Mouse (Mus musculus) lung, embryonic 16.5 days (tissue): ENCODE data around the gene Trex1. TPM values are rescaled to one million over a fixed set of nuclear protein-coding genes. Genes with fewer than 3 reads are reported as not detected.
A peak's percentile ranks its signal among the peaks of the same experiment; 100 is the strongest.

Experiments used
- ATAC-seq: fragments of 200-750 bp; cut with Nextera tagmentation; 2 replicates; pipeline ENCODE4 v1.8.0; 2017; ENCODE audit warnings: low read depth, mild to moderate bottlenecking, moderate library complexity
- H3K27ac ChIP-seq: fragments of 300-500 bp; sonication (generic); 2 replicates; pipeline ENCODE4 v1.5.1; 2014; ENCODE audit warnings: mild to moderate bottlenecking, control low read depth, low read length
- H3K27me3 ChIP-seq: fragments of 300-500 bp; sonication (generic); 2 replicates; pipeline ENCODE4 v1.6.1; 2014; ENCODE audit warnings: low read depth, low read length, mixed read lengths; ENCODE audit not compliant: control insufficient read depth, insufficient read depth
- H3K36me3 ChIP-seq: fragments of 300-500 bp; sonication (generic); 2 replicates; pipeline ENCODE4 v1.6.1; 2014; ENCODE audit warnings: low read length; ENCODE audit not compliant: control insufficient read depth, insufficient read depth
- H3K4me1 ChIP-seq: fragments of 300-500 bp; sonication (generic); replicated peaks from 2 replicates; pipeline ENCODE4 v1.6.1; 2014; ENCODE audit warnings: low read length, mixed read lengths; ENCODE audit not compliant: control insufficient read depth, insufficient read depth
- H3K4me2 ChIP-seq: fragments of 300-500 bp; sonication (generic); 2 replicates; pipeline ENCODE4 v1.6.1; 2014; ENCODE audit warnings: low read depth, low read length, control low read depth
- H3K4me3 ChIP-seq: fragments of 300-500 bp; sonication (generic); 2 replicates; pipeline ENCODE4 v1.5.1; 2014; ENCODE audit warnings: mild to moderate bottlenecking, low read length, control low read depth
- H3K9ac ChIP-seq: fragments of 300-500 bp; sonication (generic); 2 replicates; pipeline ENCODE4 v1.6.1; 2014; ENCODE audit warnings: low read length, control low read depth
- H3K9me3 ChIP-seq: fragments of 300-500 bp; sonication (generic); 2 replicates; pipeline ENCODE4 v1.6.1; 2016; ENCODE audit warnings: low read length; ENCODE audit not compliant: control insufficient read depth
- WGBS: fragments of 180-500 bp; shearing (Covaris S2); extraction: QIAGEN DNeasy Blood & Tissue Kit; methylation state at CpG from one replicate; pipeline ENCODE4 v1.1.7; 2014; 5-methylcytosine and 5-hydroxymethylcytosine counted together
- polyA plus RNA-seq: library from polyadenylated mRNA; unstranded; fragments of >200 nt; fragmentation: Nextera tagmentation; extraction: Ambion mirVana; gene quantifications from 2 replicates; pipeline ENCODE4 v1.2.1, GENCODE M21; 2015

Gene Trex1
- polyA plus RNA-seq: 12.1 and 13.2 TPM in 2 replicates

- Histone ChIP-seq H3K4me1 (peaks cover 13% of the 10 kb centered on the region), H3K27me3 (no peaks in the 10 kb centered on the region), H3K4me2 (peak within 1 kb of the TSS; percentile 62), H3K27ac (peak within 1 kb of the TSS; percentile 91), H3K4me3 (peak within 1 kb of the TSS; percentile 45), H3K9me3 (no peaks in the 10 kb centered on the region), H3K36me3 (peaks cover 33% of the 10 kb centered on the region), H3K9ac (peak within 1 kb of the TSS; percentile 71)
- peak; percentile 93 for ATAC-seq
- 16% methylated on average over 15 of the region's 15 CpGs for WGBS
These were observed at the start of gene Trex1 for GRCm38 (mm10) chr9:109059136-109059903. Gene Trex1 (minus strand): TSS chr9:109059734.

GRCm38 (mm10) chr9:109107341-109107740 lies 47.8 kb upstream of the Trex1 start:
- Histone ChIP-seq H3K9me3 (no peaks in the 10 kb centered on the region), H3K9ac (no peak overlapping the region), H3K27me3 (no peaks in the 10 kb centered on the region), H3K4me3 (no peak overlapping the region), H3K4me2 (no peak overlapping the region), H3K4me1 (peaks cover 3% of the 10 kb centered on the region; the same call in 1 of the 2 replicates), H3K27ac (no peak overlapping the region), H3K36me3 (peaks cover 65% of the 10 kb centered on the region)
- no peak for ATAC-seq
- WGBS: 41% methylated on average over 5 of the region's 6 CpGs

DNA sequence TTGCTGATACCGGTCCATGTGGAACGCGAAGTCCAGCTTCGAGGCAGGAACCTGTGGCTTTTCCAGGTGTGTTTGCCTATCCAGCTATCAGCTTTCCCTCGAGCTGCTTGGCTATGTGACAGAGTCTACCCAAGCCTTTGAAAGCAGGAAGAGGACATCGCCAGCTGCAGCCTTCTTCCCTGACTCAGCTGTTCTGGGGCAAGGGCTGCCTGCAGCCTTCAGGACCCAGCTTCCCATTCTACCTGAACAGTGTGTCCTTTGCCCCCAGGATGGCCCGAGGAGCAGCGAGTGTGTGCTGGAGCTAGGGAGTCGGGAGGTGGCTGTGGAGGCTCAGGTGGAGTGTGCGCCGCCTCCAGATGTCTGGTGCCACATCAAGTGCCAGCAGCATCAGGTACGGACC lies 46.1 kb upstream of the Trex1 start:
- Histone ChIP-seq H3K4me1 (peaks cover 3% of the 10 kb centered on the region; the same call in 1 of the 2 replicates), H3K4me3 (no peak overlapping the region), H3K4me2 (no peak overlapping the region), H3K27ac (no peak overlapping the region), H3K36me3 (peaks cover 57% of the 10 kb centered on the region), H3K9ac (no peak overlapping the region), H3K9me3 (no peaks in the 10 kb centered on the region), H3K27me3 (no peaks in the 10 kb centered on the region)
- ATAC-seq: no peak
- 84% methylated on average over 12 of the region's 12 CpGs for WGBS

DNA sequence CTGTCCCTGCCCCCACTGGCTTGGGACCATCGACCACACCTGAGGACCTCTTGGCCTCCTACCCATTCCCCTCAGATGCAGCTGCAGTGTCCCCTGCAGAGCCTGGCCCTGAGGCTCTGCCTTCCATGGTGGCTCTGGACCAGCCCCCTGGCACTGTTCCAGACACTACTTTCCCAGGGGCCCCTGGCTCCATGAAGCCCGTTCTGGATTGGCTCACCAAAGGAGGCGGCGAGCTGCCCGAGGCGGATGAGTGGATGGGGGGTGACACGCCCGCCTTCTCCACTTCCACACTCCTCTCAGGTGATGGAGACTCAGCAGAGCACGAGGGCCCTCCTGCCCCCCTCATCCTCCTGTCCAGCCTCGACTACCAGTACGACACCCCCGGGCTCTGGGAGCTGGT lies 45.5 kb upstream of the Trex1 start:
- H3K9me3 ChIP-seq: no peaks in the 10 kb centered on the region
- WGBS: 55% methylated on average over 12 of the region's 12 CpGs
- no peak overlapping the region for H3K4me2 ChIP-seq
- no peak overlapping the region for H3K9ac ChIP-seq
- H3K27me3 ChIP-seq: no peaks in the 10 kb centered on the region
- H3K36me3 ChIP-seq: peaks cover 52% of the 10 kb centered on the region
- peak; percentile 56 for ATAC-seq
- no peak overlapping the region for H3K27ac ChIP-seq
- peaks cover 3% of the 10 kb centered on the region; the same call in 1 of the 2 replicates for H3K4me1 ChIP-seq
- H3K4me3 ChIP-seq: no peak overlapping the region

GRCm38 (mm10) chr9:109104083-109104482 lies 44.5 kb upstream of the Trex1 start:
- Histone ChIP-seq H3K36me3 (peaks cover 45% of the 10 kb centered on the region), H3K9me3 (no peaks in the 10 kb centered on the region), H3K4me1 (peaks cover 10% of the 10 kb centered on the region), H3K4me3 (no peak overlapping the region), H3K4me2 (no peak overlapping the region), H3K27me3 (no peaks in the 10 kb centered on the region), H3K27ac (no peak overlapping the region), H3K9ac (no peak overlapping the region)
- 88% methylated on average over 9 of the region's 9 CpGs for WGBS
- no peak for ATAC-seq

DNA sequence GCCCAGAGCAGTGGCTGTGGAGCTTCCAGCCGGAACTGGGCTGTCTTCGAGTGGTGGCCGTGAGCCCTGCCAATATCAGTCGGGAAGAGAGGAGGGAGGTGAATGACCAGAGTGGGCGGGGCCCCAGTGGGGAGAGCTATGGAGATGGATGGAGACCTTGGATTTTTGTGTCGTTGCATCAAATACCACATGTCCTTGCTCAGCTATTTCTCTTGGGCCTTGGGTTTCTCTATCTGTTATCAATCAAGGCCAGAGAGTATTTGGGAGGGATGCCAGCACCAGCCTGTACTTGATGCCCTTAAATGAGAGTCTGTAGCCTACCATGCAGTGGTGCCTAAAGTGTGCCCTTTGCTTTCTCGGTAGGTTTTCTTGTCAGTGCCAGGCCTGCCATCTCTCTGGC lies 43.7 kb upstream of the Trex1 start:
- H3K36me3 ChIP-seq: peaks cover 40% of the 10 kb centered on the region
- no peak overlapping the region for H3K27ac ChIP-seq
- H3K9me3 ChIP-seq: no peaks in the 10 kb centered on the region
- H3K4me1 ChIP-seq: peaks cover 19% of the 10 kb centered on the region
- no peak for ATAC-seq
- no peaks in the 10 kb centered on the region for H3K27me3 ChIP-seq
- no peak overlapping the region for H3K4me3 ChIP-seq
- 57% methylated on average over 7 of the region's 7 CpGs for WGBS
- H3K9ac ChIP-seq: no peak overlapping the region
- no peak overlapping the region for H3K4me2 ChIP-seq

GRCm38 (mm10) chr9:109102541-109102940 lies 43.0 kb upstream of the Trex1 start:
- Histone ChIP-seq H3K27ac (no peak overlapping the region), H3K4me1 (peaks cover 26% of the 10 kb centered on the region), H3K4me3 (no peak overlapping the region), H3K9ac (no peak overlapping the region), H3K27me3 (no peaks in the 10 kb centered on the region), H3K36me3 (peaks cover 37% of the 10 kb centered on the region), H3K9me3 (no peaks in the 10 kb centered on the region), H3K4me2 (no peak overlapping the region)
- no peak for ATAC-seq
- 89% methylated on average over 3 of the region's 3 CpGs for WGBS

DNA sequence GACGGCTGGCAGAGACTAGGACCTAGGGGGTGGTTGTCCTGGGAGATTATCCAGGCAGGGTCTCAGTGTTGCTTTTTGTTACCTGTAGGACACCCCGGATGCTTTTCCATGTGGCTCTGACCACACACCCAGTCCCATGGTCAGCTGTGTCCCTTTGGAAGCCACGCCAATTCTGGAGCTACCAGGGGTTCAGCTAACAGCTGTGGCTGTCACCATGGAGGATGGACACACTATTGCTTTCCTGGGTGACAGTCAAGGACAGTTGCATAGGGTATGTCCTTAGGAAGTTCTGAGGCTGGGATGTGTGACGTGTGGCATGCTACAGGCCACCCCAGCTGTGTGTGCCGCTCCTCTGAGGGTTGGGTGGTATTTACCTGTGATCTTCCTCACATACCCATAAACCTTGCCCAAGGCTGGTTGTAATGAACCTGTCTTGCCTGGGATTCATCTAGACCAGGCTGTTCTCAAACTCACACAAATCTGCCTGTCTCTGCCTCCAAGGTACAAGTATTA lies 42.5 kb upstream of the Trex1 start:
- WGBS: 90% methylated on average over 5 of the region's 5 CpGs
- no peaks in the 10 kb centered on the region for H3K9me3 ChIP-seq
- ATAC-seq: no peak
- H3K27me3 ChIP-seq: no peaks in the 10 kb centered on the region
- no peak overlapping the region for H3K27ac ChIP-seq
- peaks cover 35% of the 10 kb centered on the region for H3K36me3 ChIP-seq
- no peak overlapping the region for H3K9ac ChIP-seq
- no peak overlapping the region for H3K4me3 ChIP-seq
- peaks cover 31% of the 10 kb centered on the region for H3K4me1 ChIP-seq
- H3K4me2 ChIP-seq: no peak overlapping the region

DNA sequence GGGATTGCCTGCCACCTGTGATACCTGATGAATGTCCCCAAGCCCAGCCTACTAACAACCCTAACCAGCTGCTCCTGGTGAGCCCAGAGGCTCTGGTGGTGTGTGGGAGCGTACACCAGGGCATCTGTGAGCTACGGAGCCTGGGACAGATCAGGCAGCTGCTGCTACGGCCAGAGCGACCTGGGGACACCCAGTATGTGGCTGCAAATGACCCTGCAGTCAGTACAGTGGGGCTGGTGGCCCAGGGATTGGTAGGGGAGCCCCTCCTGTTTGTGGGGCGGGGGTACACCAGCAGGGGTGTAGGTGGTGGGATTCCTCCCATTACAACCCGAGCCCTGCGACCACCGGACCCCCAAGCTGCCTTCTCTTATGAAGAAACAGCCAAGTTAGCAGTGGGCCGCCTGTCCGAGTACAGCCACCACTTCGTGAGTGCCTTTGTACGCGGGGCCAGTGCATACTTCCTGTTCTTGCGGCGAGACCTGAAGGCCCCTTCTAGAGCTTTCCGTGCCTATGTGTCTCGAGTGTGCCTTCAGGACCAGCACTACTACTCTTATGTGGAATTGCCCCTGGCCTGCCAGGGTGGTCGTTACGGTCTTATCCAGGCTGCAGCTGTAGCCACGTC lies 40.9 kb upstream of the Trex1 start:
- Histone ChIP-seq H3K4me1 (peaks cover 40% of the 10 kb centered on the region), H3K36me3 (peaks cover 22% of the 10 kb centered on the region), H3K9me3 (no peaks in the 10 kb centered on the region), H3K4me3 (no peak overlapping the region), H3K27me3 (no peaks in the 10 kb centered on the region), H3K9ac (no peak overlapping the region), H3K27ac (no peak overlapping the region), H3K4me2 (no peak overlapping the region)
- ATAC-seq: no peak
- 76% methylated on average over 20 of the region's 20 CpGs for WGBS
